Mouse (Mus musculus) ES-Bruce4 (cell line): ENCODE measurements around the gene Trip11.

Experiments used
- CTCF ChIP-seq: IDR thresholded peaks from one replicate; pipeline ENCODE4 v1.8.1; 2011; ENCODE audit warnings: low read depth, low read length
- POLR2A ChIP-seq: IDR thresholded peaks from one replicate; pipeline ENCODE4 v1.8.1; 2011; ENCODE audit warnings: low read length; ENCODE audit not compliant: insufficient read depth

- TF ChIP-seq POLR2A (no peak), CTCF (no peak)
These were observed 7.2 kb downstream of the Trip11 start for GRCm38 (mm10) chr12:101905817-101906216.
